Mouse (Mus musculus): ENCODE results near the gene Gm20815.
"Not testable (repeated sequence)": the region's sequence is repeated elsewhere in the genome, so short reads cannot be mapped to it uniquely, and the experiment has no call there.

Gene Gm20815

DNA sequence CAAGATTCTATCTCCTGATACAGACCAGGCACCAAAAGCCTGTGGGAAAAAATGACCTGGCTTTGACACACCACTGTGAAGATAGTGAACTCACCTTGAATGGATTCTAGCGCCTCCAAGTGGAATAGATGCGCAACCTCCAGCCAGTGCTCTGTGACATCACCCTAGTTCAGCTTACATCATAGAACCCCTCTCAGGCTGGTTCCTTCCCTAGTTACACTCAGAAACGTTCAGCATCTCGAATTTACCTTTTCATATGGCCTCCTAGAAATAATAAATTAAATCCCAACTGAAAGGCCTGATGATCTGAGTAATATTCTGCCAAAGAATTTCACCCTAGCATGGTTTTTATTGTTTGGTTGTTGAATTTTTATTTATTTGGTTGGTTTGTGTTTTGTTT is at the start of gene Gm20815:
Gene Gm20815, minus strand, starts transcription at position 101 of the 400 bp plus-strand sequence.
- not testable (repeated sequence) for DNase-seq (ENCODE audit: low spot score)
